Mouse (Mus musculus) lung, postnatal 14 days (tissue): ENCODE data around the gene M6pr.

Source experiments
- DNase-seq: peaks from one replicate; pipeline ENCODE4 v3.0.0; 2021

M6pr gene

DNA sequence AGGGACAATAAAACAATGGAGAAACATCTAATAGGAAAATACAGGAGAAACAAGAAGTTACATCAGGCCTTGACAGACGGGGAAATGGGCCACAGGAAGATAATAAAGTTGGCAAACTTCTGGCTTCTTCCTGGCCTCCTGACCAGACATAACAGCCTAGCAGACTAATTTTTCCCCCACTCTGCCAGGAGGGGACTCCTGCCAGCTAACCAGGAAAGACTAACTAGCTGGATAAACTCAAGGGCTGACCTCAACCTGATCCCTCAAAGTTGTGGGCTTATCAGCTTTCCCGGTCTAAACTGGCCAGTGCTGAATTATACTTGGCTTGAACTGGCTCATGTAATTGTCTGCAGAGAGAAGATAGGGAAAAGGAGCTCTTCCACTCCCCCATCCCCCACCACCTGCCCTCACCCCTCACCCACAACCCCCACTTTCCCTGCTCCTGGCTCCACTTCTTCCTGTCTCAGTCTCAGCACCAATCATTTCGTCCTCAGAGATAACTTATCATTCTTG is 8.8 kb upstream of the M6pr start:
- DNase-seq = no peak

DNA sequence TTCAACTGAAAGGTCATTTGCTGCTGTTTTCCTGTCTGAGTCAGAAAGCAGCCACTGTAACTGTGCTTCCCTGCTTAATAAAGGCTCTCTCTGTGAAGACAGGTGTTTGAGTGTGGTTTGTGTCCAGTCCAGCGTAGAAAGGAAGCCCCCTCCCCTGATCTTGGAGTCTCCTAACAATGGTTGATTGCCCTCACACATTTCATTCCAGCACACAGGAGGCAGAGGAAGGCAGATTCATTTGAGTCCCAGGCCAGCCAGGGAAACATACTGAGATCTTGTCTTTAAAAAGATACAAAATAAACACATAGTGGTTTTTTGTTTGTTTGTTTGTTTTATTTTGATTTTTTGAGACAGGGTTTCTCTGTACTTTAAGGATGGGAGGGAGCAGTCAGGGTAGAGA is 6.4 kb upstream of the M6pr start:
- DNase-seq = no peak

DNA sequence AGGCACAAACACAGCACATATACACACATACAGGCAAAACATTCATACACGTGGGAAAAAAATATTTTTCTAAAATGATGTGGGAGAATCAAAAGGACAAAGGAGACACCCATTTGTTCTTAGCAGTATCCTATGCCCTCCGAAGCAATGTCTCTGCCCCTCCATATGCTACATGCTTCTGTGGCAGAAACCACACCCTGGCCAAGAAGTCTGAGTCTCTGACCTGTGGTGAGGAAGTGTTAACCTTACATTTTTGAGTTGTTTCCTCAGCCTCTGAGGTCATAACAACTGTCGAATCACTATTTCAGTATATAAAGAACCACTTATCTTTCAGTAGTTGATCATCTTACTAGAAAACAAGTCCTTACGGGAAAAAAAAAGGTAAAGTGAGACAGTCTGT is 5.9 kb upstream of the M6pr start:
- DNase-seq = no peak

DNA sequence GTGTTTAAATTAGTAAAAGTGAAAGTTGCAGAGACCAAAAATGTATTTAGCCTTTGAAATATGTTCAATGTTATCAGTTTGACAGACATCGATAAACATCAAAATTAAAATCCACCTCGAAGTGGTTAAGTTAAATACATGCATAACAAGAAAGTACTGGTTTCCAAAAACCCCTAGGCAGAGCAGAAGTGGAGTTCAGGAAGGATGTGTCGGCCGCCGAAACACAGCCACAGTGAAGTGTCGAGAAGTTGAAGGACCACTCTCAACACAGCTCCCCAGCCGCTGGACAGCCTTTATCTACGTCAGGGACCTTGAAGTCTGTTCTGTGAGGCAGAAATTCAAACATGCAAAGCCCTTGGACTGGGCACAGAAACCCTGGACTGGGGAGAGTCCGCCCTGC is 5.0 kb upstream of the M6pr start:
- no peak for DNase-seq

DNA sequence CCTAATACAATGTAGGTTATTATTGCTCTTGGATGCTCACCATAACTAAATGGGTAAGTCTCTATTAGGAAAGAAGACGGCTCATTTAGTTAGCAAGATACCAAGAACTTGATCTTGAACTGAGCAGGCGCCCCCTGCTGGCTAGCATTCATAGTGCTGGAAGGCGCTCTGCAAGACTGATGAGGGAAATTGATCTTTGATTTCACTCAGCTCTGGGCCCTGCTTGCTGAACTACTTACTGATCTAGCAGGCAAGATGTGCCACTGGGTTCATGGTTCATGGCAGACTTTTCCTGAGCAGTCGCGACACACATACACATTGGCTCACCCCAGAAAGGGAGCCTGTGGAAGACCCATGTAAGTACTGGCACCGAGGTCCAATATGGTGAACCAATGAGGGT is 4.2 kb upstream of the M6pr start:
- peak; percentile 86 for DNase-seq

DNA sequence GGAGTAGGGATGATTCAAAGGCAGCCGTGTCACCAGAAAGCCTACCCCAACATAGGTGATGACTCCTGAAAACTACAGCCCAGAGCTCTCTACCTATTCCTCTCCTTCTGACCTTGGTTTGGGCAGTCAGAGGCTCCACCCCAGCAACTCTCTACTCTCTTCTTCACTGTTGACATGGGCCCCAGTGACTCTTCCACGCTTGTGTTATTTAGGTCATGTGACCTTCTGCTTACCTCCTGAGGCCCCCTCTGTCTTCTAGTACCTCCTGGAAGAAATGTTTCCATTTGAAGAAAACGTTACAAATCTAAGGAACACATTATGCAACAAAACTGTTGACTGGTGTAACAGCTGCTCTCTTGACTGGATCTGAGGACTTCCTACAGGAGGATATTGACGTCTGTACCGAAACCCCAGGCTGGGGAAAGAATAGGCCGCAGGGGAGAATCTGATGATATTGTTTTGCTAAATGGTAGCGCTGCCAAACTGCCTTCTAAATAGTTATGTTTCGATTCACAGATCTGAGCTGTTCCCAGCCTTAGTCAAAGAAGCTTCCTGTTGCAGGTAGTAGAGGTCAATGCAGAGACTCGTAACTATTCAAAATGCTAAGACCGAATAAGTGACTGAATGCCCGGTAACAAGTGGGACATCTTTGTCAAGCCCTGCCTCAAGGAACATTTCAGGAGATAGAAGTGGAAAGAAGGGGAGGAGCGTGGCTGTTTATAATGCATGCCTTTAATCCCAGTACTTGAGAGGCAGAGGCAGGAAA is 3.5 kb upstream of the M6pr start:
- DNase-seq = no peak

DNA sequence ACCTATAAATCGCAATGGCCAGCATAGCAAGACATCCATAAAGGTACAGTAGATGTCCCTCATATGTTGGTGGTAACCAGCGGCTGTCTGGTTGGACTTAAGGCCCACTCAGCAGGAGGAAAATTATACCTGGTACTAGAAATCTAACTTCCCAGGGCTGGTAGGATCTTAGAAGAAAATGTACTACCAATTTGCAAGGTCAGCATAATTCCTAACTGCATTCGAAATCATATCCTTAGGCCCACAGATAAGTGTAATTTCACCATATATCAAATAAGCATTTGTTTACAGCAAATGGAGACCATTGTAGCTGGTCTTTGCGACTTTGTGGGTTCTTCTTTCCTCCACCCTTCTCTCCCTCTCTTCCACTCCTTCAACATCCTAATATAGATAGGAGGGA is 1.8 kb upstream of the M6pr start:
- DNase-seq = no peak

DNA sequence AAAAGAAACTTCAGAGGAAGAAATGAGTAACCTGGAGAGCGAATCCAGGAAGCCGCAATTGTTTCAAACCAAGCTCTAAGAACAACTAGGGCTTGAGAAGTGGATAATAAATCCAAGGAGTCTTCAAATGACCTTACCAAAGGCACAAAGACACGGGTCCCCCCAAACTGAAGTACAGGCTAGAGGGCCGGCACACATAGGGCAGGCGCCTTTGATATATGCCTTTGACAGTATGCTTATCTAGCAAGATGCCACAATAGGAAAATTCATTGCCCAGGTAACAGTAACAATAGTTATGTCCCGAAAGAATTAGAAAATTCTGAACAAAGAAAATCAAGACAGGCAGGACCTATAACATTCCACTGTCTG is 400 bp upstream of the M6pr start:
- DNase-seq = no peak

DNA sequence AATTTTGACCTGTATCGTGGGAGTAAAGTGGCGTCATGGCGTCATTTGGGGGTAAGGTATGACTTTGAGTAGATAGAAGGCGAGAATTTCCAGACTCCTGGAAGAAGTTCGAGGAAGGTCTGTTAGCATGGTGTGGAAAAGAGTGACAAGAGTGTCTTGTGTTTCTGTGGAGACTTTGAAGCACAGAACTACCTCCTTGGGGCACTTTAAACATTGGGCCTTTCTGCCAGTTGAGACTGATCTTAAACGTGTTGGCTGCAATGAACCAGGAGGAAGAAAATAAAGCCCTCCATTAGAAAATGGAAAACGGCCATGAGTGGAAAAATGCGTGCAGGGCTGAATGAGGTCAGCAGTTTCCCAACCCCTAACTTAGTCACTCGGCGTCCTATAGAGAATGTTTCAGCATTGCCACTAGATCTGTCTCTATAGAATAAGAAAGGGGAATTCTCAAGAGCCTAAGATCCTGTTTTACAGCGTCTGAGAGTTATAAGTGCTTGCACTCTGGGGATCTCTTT is 983 bp downstream of the M6pr start:
- DNase-seq = no peak

DNA sequence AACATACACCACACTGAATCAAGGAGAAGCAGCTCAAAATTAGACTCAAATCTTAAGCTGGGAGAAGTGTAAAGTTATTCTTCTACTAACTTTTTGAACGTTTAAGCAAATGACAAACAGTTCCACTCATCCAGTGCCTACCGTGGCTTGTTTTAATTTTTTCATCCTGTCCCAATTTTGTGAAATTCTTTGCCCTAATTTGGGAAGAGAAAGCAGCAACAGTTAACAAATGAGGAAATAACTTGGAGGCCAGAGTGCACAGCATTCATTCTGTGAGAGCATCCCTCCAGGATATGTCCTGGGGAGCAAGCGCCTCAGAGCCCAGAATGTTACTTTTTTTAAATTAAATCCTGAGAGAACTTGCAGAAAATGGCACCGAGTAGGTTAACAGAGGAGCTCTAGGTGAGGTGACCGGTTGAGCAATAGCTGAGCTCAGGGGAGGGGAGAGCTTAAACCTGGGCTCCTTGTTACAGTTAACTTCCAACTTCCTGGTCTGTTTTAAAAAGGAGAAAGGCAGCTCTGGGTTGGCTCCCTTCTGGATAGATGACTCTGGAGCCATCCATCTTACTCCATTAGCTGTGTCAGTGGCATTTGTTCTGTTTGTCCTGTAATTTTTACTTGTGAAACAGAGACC is 1.8 kb downstream of the M6pr start:
- no peak for DNase-seq

DNA sequence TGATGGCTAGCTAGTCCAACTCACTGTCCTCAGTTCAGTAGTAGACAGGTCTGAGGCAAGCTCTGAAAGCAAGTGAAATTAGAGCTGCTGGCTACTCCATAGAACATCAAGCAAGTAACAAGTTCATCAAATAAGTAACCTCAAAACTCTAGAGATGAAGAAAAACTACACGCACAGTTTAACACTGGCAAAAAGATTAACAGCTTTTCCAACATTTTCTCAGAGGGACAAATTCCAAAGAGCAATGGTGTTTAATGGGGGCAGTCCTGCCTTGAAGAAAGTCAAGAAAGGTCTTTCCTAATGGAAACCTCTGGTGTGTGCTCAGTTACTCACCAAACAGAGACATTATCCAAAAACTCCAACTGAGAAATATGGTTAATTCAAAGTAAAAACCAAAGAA is 10.2 kb downstream of the M6pr start:
- DNase-seq = no peak

DNA sequence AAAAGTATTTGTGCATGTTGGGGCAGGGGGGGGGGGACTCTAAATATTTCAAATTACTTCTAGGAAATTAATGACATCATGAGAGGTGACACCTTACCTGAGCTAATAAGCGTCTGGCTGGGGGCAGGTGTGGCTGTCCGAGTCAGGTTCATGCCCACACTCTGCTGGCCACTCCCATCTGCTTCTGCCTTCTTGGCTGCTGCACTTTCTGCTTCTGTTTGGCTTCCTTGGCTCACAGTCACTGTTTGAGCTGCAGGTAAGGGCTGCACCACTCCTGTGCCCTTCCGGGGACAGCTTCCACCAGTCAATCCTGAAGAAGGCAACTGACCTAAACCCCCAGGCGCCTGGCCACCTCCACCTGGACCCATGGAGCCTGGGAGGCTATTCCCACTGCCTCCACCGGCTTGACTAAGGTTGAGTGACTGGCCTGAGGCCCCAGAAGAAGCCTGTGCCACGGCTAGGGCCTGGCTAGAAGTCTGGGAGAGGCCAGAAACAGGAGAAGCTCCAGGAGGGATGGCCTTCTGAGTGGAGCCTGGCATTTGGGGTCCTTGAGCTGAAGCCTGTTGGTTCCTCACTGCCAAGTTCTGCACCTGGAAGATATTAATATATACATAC is 16.9 kb downstream of the M6pr start:
- DNase-seq = no peak

DNA sequence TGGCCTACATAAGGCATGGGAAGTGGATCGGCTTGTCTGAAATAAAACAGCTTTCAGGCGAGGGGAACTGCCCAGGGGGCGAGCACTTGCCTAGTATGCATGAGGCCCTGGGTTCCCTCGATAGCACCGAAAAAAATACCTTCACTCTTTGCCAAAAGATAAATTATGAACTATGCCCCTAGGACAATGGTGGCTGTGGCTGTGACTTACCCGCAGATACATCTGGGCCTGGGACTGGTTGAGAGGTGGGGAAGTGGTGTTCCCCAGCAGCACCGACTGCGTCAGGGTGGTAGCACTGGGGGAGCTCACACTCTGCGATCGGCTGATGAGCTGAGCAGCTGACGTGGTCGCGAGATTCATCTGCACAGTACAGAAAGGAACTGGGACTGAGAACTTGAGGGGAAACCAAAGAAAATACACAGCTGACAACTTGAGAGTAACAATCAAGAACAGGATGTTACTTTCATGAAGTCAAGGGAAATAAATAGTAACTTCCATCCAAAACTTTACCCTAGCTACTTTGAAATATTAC is 24.6 kb downstream of the M6pr start:
- no peak for DNase-seq

DNA sequence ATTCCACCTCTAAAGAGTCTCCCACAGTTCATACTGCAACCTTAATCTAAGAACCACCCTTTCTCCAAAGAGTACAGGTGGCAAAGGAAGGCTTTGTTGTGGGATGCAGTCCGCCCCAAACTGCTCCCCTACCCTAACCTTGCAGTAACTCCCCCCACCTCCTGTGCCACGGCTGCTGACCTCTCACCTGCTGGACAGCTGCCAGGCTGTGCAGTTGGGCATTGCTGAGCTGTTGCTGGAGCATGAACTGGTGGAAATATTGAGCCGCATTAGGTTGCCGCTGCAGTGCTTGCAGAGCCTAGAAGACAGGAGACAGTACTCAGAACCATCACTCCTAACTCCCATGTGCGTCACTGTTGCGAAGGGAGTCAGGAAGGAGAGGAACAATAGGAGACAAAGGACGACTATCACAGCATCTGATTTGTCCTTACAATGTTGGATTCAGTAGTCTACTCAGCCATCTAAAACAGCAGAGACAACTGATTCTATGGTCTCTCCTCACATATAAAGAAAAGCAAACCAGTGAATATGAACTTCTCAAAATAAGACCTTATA is 26.3 kb downstream of the M6pr start:
- DNase-seq = no peak

DNA sequence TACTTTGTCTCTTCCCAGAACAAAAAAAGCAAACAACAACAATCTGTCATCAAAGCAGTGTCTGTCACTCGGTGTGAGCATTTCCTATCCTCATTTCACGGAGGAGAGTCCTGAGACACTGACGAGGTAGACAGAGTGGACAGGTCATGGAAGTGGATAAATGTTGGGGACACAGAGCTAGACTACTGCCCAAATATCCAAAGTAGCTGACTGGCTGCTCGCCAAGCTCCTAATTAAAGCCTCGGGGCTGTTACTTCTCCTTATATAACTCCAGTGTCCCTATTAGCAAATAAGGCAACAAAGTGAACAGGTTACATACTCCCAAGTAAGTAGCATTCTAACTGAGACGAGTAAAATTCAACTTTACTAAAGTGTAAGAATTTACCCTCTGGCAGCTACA is 29.0 kb downstream of the M6pr start:
- no peak for DNase-seq

DNA sequence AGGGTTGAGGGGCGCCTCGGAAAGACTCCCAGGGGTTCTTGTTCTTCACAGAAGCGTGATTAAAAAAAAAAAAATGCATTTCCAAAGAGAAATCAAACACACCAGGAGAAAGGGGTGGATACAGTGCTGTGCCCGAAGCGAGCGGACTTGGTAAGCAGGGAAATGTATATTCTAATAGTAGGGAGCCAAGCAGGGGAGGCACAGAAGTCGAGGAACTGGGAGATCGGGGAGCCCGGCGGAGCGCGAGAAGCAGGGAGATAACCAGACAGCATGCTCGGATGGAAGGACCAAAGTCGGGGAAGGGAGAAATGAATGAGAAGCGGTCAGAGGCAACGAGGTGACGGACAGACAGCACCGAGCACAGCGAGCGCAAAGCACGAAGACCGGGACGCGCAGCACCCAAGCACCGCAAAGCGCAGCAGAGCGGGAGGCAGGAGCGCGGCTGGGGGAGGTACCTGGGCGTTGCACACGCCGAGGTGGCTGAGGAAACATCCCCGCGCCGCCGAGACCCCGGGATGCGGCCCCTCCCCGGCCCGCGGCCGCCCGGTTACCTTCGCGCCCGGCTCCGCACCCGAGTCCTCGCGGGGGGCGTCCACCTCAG is 30.6 kb downstream of the M6pr start:
- DNase-seq = peak; percentile 64

DNA sequence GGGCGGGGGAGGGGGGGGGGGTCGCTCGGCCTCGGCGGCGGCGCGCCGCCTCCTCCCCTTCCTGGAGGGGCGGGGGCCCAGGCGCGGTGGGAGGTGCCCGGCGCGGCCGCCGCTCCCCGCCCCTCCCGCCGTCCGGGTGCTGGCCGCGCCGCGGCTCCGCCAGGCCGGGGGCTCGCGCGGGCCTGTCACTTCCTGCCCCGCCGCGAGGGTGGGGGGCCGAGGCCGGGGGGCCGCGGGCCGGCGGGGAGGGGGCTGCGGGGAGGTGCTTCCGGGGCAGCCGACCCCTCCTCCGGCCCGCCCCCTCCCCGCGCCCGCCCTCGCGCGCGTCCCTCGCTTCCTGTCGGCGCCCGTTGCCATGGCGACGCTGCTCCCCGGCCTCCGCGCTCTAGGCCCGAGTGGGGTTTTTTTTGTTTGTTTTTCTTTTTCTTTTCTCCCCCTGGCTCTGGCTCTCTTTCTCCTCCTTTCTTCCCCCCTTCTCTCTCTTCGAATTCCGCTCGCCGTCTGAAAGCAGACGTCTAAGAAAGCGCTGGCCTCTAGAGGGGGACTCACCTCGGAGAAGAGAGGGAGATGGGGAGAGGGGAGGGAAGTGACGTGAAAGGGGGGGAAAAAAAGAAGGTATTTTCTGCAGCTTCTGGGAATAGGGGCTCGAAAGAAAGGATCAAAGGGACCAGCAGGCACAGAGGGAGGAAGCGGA is 31.3 kb downstream of the M6pr start:
- DNase-seq = peak; percentile 90

DNA sequence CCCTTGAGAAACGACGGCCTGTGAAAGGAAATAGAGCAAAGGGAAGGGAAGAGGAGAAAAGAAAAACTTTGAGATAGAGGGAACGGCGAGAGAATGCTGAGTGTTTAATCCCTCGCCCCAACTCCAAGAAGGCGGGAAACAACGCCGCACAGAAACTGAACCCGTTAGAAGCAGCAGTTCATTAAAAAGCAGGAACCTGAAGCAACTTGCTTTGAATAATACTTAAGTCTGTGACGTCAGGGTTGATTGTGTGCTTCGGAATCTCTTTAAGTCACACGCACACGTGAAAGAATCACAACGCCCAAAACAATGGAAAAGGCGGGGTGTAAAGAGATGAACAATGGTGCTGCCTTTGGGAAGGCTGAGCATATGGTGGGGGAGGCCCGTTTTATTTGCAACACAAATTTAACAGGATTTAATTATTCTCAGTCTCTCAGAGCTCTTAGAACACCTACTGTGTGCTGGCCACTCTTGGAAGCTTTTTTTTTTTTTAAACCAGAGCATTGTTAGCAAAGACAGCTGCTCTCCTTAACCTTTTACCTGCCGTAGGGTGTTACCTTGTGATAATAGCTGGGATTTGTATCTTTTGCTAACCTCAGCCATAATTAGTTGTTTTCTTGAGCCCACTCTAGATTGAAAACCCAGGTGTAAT is 32.0 kb downstream of the M6pr start, which contains the start of gene Phc1:
Gene Phc1, minus strand, starts transcription at position 213 of the 652 bp plus-strand sequence.
- DNase-seq = no peak

DNA sequence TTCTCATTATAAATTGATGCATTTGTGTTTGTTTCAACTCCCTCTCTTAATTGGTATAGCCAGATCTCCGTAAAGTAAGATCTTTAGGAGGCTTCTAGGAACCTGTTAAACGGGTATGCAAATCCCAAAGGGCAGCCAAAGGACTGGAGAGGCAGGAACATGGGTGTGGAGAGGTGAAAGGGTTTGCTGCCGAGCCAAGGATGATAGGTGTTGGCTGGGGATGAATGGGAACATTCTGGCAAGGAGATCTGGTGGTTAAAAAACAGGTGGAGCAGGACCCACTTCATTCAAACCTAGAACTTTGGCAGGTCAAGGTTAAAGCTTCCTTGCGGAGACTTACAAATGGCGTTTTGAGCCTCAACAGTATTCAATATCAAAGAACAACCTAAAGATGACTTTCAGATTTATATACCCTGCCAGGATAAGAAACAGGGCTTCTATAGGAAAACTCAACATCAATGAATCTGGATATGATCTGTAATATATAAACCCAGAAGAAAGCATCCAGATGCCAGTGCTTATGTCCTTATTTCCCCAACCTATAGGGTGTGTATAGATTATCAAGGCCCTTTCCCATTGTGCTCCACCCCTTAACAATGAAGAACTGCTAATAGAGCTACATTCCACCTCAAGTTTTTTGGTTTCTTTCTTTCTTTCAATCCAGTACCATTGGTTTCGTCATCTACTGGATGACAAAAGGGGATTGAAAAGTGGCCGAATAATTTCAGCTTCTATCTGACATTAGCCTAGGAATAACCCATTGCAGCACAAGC is 32.7 kb downstream of the M6pr start:
- DNase-seq = no peak

DNA sequence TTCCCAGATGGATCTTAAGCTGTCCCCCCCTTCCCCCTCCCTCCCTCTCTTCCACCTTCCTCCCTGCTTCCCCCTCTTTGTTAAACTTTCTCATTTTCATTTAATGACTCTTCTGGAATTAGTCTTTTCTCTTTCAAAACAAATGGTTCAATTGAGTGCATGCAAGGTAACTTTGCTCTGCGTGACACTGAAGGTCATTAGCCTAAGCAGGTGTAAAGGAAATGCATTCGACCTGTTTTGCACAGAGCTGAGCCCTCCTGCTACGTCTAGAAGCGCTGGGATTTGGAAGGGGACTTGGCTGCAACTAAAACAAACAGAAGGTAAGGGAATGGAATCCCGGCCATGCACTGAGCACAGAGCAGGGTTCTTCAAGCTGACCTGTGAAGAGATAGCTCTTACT is 33.6 kb downstream of the M6pr start:
- DNase-seq = no peak

DNA sequence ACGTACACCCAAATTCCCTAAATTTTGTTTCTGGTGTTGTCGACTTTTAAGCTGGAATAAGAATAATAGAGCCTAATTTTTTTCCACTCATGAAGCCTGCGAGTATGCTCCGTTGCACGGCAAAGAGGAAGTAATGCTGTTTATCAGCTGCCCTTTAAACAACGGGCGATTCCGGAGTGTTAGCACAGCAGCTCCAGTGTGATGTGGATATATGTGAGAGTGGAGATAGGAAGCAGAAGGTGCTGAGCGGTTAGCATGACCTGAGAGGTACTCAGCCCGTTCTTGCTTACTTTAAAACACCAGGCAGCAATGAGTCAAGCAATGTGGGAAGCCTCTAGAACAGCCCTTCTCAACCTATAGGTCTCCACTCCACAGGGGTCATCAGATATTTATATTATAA is 35.2 kb downstream of the M6pr start:
- DNase-seq = no peak
